Mouse (Mus musculus) spleen, embryonic (tissue): ENCODE measurements around the gene Xpnpep1.

Experiments used
- CTCF ChIA-PET: fragments of 350-600 bp; sonication (Branson Sonifier 250); formaldehyde crosslinking; loops from one replicate; lab custom pipeline; 2022; lab: Charles Lee

Gene Xpnpep1

DNA sequence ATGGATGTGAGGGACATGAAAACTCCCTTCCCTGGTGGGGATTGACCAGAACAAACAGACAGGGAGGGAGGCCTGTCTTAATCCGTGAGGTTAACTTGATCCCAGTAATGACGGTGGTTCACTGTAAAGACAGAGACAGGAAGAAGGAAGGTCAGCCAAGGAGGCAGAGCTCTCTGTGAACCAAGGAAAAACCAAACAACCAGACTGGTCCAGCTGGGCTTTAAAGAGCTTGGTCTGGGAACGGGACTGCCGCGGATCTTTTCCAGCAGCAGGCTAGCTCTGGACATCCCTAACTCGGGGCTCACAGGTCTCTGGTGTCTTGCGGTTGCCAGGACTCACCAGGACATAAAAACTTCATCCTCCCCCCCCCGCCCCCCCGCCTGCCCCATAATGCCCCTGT is 26.5 kb upstream of the Xpnpep1 start:
- CTCF ChIA-PET, result interaction anchor here (0.6 kb wide), 2 partner anchors 11 to 156 kb away, joined by 3 to 10 read pairs; no protein-coding TSS in a partner anchor

DNA sequence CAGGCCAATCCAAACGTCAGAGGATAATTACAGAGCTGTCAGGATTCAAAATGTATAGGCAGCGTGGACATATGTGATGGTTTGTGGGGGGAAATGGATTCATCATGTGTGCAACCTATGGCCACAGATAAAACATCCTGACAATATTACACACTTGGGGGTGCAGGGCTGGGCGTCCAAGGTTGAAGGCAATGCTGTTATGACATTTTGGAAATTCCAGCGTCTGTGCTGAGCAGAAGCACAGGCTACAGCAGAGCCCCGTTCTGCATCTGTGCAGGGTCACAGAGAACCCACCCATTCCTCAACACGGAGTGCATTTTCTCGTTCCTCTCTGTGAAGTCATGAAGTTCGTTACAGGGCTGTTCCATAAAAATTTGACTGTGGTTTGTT is 25.0 kb upstream of the Xpnpep1 start:
- CTCF ChIA-PET, result interaction anchor here (0.5 kb wide), 1 partner anchor 20 kb away, joined by 3 read pairs; no protein-coding TSS in a partner anchor

DNA sequence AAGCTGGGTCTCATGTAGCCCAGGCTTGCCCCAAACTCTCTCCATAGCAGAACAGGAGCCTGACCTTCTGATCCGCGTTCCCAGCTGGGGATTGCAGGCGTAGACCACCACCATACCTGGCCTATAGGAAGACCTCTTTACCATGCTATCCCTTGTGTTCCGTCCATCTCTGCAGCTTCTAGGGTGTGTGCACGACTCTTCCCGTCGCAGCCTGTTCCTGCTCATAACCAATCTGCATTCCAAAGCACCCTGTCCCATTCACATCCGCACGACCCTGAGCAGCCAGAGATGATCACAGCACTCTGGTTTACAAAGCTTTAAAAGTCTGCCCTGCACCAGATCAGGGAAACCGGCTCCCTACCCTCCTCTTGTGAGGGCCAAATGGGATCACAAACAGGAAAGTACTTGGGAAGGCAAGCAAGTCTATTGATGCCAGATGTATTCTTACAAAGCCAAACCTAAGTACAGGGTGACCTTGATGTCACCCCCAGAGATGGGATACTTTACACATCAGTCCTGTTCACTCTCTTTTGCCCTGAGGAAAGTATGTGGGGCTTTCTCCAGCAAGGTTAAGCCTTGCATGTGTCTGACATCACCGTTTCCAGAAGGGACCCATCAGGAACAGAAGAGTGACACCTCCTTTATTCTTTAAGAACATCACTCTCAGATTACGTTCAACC is 24.4 kb upstream of the Xpnpep1 start:
- CTCF ChIA-PET, result interaction anchor here (0.5 kb wide), 1 partner anchor 19 kb away, joined by 3 read pairs; no protein-coding TSS in a partner anchor

DNA sequence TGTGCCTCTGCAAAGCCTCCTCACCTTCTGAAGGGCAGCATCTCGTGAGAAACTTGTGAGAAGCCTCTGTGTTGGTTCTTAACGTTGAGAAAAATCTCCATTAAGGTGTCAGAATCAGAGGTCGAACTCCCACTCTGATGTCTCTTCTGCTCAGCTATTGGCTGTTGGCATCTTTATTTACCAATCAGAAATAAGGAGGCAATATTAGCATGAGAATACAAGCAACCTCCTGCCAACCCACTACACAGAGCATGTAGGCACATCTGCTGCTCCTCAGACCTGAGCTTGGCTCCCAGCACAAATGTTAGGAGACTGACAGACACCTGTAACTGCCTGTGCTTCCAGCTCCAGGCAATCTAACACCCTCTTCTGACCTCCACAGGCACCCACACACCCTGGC is 22.0 kb upstream of the Xpnpep1 start:
- CTCF ChIA-PET, result no interaction called here

DNA sequence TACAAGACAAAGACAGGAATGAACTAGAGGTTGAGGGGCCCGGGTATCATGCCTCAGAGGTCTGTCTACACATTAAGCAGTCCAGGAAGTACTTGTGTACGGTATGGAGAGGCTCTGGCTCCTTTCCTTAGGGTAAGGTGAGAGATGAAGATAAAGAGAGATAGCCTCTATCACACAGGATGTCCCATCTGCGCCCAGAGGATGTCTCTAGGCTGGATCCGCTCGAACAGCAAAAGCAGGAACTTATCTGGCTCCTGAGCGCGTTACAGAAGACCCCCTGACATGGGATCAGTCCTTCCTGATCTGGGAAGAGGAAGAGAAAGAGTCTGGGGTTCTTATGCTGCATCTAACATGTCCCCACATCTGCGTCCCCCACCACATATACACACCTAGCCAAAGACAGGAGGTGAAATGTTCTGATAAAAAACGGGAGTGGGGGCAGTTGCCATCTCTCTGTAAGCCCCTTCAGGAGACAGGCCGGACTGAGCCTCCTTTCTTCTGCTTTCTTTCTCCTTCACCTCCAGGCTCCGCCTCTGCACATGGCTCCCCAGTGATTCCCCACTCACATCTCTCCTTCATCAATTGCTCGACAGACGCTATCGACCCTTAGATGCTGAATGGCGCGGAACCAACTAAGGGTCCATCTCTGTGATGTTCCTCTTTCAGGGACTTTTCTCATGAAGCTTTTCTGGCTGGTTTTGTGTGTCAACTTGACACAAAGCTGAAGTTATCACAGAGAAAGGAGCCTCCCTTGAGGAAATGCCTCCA is 19.5 kb upstream of the Xpnpep1 start:
- CTCF ChIA-PET, result no interaction called here

DNA sequence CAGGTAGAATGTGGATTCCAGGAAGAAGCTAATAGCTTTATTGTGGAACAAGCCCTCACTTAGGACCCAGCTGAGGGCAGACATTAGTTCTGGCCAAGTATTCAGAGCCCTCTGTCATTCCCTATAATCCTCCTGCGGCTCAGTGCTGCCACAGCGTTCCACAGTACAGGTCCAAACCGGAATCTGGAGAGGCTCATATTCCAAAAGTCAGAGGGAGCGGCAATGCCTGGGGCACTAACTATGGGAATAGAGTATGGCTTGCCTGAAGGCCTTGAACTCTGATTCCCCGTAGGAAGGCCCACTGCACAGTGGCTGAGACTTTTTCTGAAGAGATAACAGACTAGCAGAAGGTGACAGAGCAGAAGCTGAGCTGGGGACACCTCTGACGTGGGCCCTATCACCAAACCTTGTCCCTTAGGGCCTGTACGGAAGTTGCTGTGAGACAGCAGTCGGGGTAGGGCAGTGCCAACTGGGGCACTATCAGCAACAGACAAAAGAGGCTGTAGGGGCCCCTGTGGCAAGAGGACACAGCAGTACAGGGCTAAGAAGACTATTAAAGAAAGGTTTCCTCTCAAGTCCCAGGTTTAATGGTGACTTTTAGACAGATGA is 18.8 kb upstream of the Xpnpep1 start:
- CTCF ChIA-PET, result no interaction called here

DNA sequence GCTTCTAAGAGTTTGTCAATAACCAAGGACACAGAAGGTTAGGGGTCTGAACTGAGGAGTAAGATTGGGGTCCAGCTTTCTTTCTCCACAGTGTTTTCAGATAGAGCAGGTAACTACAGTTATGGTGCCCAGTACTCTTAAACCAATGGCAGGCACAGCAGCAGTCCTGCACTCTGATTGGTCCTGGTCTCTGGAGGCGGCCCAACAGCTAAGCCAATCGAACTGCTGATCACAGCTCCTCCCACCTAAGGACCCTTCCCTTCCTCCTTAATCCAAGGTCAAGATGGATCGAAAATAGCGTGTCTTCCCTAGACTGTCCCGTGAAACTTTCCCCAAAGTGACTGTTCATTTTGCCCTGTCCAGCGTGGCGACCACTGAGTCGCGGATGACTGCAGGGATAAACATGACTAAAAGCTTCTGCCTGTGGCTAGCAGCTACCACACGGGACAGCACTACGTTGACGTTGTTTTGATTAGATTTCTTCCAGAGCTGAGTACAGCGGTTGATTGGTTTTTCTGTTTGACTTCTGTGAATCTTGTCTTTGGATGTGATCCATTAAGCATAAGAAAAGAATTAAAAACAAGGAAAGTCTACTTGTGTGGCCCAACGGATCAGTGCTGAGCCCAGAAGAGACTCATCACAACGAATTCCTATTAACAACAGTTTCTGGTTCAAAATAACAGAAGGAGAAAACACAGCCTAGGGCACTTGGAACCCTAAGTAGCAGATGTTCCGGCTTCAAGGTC is 18.1 kb upstream of the Xpnpep1 start:
- CTCF ChIA-PET, result no interaction called here

DNA sequence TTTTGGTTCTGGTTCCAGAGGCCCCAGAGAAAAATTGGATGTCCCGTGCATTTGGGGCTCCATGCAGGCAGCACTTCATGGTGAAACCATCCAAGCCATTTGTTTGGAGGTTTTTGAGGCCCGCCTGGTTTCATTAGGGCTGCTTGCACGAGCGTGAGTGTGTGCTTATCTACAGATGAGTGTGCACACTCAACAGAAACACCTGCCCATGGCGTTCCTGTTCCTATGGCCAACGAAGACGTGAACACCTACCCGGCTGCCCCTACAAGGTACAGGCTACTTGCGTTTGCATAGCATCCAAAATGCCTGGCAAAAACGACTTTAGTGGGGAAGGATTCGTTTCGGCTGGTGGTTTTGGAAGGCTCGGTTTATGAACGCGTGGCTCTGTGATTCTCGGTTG is 13.3 kb upstream of the Xpnpep1 start:
- CTCF ChIA-PET, result no interaction called here

DNA sequence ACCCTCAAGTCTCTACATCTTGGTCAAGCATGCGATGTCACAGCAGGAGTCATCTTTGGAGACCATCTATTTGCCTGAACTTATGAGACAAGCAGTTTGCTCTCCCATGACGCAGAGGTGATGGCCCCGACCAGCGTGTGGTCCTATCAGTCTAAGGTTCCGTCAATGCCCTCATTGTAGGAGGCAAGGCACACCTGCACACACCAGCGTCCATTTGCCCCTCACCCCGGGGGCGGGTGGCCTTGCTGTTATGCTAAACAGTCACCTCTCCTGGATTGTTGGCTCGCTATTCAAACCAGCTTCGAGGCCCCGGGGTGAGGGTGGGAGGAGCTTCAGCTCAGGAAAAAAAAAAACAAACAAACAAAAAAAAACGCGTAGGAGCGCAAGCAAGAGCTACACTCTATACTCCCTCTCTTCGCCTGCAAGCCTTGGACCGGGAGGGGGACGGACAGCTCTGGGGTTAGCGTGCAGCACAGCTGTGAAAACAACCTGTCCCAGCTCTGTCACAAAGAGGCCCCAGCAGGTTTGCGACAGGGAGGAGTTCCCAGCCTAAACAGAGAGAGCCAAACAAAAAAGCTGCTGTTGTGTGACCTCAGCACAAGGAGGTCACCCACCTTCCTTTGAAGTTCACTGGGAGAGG is 12.1 kb upstream of the Xpnpep1 start:
- CTCF ChIA-PET, result interaction anchor here (0.6 kb wide), 1 partner anchor 329 kb away, joined by 6 read pairs; no protein-coding TSS in a partner anchor

DNA sequence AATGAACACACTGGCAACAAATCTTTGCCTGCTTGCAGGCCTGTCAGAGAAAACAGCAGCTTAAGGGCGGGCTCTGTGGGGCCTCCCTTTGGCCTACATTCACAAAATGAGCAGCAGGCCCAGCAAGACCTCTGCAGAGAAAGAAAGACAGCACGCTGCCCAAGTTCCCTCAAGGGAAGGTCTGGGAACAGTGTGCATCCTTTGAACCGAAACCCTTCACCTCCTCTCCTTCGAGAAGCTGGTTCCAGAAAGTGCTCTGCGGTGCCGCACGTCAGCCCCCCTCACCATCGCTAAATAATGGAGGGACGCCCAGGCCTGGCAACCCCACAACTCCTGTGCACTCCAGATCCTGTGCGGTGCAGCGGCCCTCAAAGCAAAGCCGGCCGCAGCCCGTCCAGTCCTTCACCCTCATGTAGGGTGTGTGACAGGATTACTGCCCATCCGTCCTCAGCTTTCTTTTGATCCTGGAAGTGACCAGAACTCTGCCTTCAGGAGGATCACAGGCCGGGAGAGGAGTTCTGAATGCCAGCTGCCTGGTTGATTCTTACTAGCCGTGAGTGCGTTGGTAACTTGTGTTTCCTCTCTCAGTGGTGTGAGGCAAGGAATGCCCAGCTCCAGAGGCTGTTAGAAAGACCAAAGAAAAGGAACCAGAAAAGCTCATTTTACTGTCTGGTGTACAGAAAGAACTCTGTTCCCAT is 11.4 kb upstream of the Xpnpep1 start:
- CTCF ChIA-PET, result interaction anchor here (0.6 kb wide), 1 partner anchor 260 kb away, joined by 11 read pairs; no protein-coding TSS in a partner anchor

DNA sequence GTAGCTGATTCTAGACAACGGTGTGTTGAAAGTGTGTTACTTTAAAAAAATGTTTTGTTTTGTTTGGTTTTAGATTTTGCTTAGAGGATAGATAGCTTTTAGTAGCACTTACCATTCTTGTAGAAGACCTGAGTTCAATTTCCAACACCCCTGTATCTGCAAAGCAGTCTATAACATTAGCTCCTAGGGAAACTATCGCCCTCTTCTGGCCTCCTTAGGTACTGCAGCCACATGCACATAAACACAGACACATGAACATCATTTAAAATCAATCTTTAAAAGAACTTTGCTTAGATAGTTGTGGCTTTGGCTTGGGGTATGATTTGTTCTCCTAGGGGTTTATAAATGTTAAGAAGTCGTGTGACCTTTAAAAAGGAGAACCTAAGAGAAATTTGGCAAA is 10.1 kb upstream of the Xpnpep1 start:
- CTCF ChIA-PET, result no interaction called here

DNA sequence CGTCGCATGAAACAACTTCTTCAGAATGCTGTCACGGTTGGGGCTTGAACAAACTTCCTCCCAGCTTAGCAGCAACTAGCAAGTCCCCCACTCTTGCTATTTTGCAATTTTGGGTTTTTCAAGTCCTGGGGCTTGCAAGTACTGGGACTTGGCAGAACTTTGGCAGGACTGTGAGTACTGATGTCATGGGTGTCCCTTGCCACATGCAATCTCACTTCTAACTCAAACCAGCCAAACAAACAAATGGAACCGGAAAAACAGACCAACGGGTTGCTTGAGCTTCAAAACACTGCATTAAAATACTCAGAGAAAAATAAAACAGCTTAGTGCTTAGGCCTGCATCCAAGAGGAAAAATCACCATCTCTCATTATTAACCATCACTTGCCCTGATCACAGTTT is 7.2 kb upstream of the Xpnpep1 start:
- CTCF ChIA-PET, result no interaction called here

DNA sequence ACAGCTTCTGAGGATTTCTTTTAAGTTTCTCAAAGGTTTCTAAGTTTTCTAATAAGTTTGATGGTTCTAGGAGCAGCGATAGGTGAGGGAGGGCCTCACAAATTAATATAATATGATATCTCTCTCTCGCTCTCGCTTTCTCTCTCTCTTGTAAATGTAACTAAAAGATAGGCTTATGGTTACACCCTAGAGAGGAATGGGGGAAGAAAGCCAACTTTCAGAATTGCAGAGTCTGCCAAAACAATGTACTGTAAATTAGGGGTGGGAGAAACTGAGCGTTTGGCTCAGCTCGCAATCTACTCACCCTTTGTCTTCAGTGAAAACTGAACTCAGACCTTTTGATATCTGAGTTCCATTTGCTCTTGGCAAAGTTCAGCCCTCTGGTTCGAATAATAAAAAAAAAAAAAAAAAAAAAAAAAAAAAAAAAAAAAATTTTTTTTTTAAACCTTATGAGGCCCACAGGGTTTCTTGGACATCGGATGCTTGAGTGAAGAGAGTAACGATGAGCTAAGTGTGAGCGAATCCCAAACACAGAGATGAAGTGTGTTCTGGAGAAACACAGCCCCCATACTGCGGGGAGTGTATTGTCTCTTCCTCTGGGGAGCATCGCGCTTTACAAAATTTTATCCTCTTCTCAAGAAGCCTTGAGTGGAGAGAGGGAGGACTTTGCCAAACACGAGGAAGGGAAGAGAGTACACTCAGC is 3.6 kb upstream of the Xpnpep1 start:
- CTCF ChIA-PET, result interaction anchor here (0.5 kb wide), 1 partner anchor 237 kb away, joined by 3 read pairs; no protein-coding TSS in a partner anchor

DNA sequence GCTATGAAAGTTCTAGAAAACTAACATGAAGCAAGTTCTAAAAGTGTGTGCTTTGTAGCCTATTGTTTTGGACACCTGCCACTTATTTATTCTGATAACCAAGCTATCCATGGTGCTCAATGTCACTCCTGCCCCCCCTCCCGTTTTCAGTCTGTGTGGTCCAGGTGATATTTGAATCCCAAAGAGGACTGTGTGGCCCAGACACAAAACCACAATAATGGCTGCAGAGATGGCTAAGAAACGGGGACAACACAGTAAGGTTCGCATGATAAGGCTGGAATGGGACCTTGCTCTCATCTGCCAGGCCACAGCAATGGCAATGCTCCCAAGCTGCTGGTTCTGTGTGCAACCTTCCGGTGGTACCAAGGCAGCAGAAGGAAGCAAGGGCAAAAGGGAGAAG is 1.6 kb upstream of the Xpnpep1 start:
- CTCF ChIA-PET, result no interaction called here

DNA sequence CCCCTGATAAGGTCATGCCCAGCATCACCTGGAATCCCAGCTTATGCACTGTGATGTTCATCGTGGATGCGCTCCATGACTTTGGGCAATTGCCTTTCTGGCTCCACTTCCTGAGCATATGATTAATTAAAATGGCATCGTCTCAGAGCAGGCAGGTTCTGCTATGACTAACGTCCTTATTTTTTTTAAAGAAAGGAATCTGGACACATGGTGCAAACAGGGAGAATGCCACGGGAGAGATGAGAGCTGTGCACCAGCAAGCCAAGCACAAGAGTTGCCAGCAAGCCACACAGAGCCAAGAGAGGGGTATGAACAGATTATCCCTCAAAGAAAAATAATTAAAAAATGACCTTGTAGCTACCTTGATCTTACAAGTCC is 1.1 kb upstream of the Xpnpep1 start:
- CTCF ChIA-PET, result no interaction called here

DNA sequence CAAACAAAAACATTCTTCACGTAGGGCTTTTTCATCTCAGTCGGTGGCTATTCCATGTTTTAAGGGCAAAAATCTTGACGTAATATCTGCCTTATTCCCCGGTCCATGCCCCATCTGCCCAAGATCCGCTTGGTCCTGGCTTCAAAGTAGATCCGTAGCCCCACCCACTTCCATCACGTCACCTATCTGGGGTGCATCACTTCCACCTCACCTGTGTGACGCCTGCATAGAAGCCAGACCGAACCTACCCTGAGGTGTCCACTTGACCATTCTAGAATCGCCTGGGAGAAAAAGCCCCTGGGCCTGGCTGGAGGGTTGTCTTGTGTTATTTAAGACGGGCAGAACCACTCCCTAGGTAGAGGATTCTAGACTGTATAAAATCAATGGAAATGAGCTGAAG is 924 bp downstream of the Xpnpep1 start:
- CTCF ChIA-PET, result no interaction called here

DNA sequence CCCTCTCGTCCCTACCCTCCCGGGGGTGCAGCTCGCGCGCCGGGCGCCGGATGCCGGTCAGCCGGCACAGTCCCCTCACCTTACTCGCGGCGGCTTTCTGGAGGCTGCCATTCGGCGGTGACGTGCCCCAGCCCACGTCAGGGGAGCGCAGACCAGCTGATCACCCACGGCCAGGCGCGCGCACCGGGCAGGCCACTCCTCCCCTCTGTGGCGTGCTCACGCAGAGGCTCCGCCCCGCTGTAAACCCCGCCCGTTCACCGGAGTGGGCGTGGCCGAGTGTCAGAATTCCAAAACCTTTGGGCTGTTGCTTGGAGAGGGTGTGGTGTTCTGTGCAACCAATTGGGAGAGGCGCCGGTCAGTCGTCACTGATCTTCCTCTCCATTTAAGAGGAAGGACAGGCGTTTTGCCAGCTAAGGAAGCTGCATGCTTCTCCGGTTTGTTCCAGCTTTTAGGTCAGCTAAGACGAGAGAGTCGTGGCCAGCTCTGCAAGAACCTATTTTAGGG is 1.5 kb downstream of the Xpnpep1 start:
- CTCF ChIA-PET, result no interaction called here

DNA sequence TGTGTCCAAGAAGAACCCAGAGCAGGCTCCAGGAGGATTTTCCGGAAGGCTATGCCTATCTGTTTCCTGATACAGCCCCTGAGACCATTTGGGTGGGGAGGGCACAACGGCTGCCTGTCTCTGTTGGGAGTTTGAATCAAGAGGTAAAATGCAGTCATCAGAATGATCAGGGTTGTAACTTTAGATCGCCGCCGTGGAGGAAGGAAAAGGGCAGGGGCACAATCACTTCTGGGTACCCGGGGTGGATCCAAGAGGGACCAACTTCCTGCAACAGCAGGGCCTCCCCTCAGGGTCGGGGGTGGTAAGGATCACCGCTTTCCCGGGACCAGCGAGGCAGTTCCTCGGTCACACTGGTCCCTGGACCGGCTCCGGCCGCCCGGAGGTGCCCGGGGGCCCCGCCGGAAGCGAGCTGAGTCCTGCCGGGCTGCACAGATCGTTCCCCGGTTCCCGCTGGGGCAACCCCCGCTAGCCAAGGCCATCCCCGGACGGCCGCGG is 2.0 kb downstream of the Xpnpep1 start:
- CTCF ChIA-PET, result no interaction called here

DNA sequence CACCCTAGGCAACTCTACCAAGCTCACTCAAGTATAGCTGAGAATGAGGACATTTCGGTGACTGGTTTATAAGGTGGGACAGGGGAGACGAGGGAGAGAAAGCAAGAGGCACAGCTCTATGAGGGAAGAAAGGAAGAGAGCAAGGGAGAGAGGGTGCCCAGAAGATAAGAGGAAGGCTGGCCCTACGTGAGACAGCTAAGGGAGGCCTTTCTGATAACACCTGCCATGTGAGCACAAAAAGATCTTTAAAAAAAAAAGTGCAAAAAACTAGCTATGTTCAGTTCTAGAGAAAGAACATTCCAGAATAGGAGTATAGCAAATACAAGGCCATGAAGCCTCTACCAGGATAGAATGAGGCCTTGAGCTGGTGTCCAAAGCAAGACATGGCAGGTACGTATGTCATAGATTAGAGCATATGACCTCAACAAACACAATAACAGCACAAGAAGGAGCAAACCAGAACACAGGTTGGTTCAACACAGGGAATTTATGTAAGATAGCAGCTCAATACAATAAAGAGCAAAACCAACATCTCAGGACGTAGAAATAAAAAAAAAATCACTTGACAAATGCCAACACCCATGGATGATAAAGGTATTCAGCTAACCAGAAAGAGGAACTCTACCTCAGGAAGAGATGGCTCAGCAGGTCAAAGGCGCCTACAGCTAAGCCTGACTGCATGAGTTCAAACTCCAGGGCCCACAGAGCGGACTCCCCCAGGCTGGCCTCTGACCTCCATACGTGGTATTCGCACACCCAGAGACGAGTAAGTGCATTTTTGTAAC is 6.7 kb downstream of the Xpnpep1 start:
- CTCF ChIA-PET, result no interaction called here
